Comparison of ENCODE assay signal across 7 mouse cellular contexts in the genomic region with DNA sequence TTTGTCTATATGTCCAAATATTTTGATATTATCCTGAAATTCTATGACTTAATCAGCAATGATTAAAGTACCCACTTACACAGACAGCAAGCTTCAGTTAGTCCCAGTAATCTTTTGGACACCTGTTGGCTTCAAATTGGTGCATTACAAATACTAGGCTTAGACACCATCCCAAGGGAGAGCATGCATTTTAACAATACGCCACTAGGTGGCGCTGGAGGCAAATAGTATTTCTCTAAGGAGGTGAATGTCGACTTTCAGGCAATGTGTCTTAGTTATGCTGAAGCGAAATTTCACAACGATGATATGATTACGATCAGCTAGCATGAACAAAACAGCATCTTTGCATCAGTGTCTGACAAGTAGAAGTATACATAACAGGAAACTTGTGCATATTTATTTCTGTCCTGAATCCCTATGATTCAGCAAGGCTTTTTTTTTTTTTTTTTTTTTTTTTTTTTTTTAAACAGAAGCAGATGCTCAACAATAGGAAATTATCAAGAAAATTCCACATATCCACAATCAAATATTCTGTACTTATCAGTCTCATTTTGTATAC.
DNase-seq lines count a peak whose midpoint lies in the region; ATAC-seq lines count a peak whose summit lies in the region.

No protein-coding gene starts in this region.

- DNase-seq in adrenal gland, adult (ENCODE audit: inconsistent age in 2 of 2, low spot score in 1 of 2), result peak; percentile 55 to 92
- DNase-seq in cerebellum, postnatal 10 days, result peak; percentile 93 to 95
- DNase-seq in frontal cortex, postnatal 25 days (ENCODE audit: low spot score in 2 of 2), result peak; percentile 89 to 96
- peak; percentile 53 for DNase-seq in induced T-regulatory cell, adult 2 months (ENCODE audit: low read depth)
- peak; percentile 90 to 94 for DNase-seq in left cerebral cortex, adult 18-20 months (ENCODE audit: low spot score in 2 of 2)
- peak; percentile 21 for DNase-seq in skeletal muscle tissue, adult 2 months (ENCODE audit: low read depth, low spot score)

- ATAC-seq in megakaryocyte-erythroid progenitor cell, adult 5-6 weeks (replicated peaks; ENCODE audit: low FRiP score, low TSS enrichment, poor library complexity, severe bottlenecking), result peak; percentile 87

Comparison
In these comparisons a context has a peak if more than half of its experiments do, and no peak if none do; other contexts are left out.
1. Peak in every context shown above with its lines: DNase-seq and ATAC-seq.
2. DNase-seq: peak in every context shown above with its lines; median percentile 94 in cerebellum, postnatal 10 days; 92 in frontal cortex, postnatal 25 days; 92 in left cerebral cortex, adult 18-20 months; 74 in adrenal gland, adult; 53 in induced T-regulatory cell, adult 2 months; 21 in skeletal muscle tissue, adult 2 months.